Mouse (Mus musculus) lung, postnatal 0 days (tissue): ENCODE measurements at regions not wholly inside any gene's neighbourhood (a gene's known extent, or its start where the extent isn't known, plus 50 kb on each side); places are given as distances from the start of the nearest gene placed in this dataset.

ENCODE experiments used
- CTCF ChIP-seq: IDR thresholded peaks from 2 replicates; pipeline ENCODE4 v1.5.1; 2016; ENCODE audit warnings: antibody characterized with exemption, mild to moderate bottlenecking
- EP300 ChIP-seq: IDR thresholded peaks from 2 replicates; pipeline ENCODE4 v1.6.1; 2016; ENCODE audit warnings: antibody characterized with exemption, mild to moderate bottlenecking, control low read depth

DNA sequence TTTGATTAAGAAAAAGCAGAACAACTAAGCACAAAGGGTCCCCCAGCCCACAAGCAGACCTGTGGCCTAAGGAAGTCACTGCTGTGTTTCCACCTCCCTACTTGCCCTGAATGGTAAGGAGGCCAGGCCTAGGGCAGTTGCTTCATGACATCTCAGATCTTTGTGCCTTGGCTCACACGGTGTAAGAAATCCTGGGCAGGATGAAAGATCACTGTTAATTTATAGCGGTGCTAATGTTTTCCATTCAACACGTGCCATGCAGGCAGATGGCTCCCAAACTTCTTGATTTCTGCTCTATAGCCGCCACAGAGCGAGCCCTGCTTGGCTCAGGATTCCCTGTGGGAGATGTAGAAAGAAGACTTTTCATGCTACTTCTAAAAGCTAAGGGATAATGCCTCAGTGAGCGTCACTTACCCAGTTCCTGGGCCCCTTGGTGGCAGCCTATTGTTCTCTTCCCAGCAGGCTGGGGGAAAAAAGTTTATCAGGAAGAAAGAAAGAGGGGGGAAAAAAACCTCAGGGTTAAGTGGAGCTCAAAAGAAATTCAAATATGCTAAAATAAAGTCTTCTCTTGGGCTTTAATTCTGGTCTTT lies 327.4 kb downstream of the Adgrl2 start:
- TF ChIP-seq EP300 = no peak
- TF ChIP-seq CTCF = no peak
